Mouse (Mus musculus) kidney, postnatal 36 days (tissue): ENCODE measurements at regions not wholly inside any gene's neighbourhood (a gene's known extent, or its start where the extent isn't known, plus 50 kb on each side); places are given as distances from the start of the nearest gene placed in this dataset.
A peak's percentile ranks its signal among the peaks of the same experiment; 100 is the strongest.

Experiments
- DNase-seq, 2 experiments: peaks; one replicate each; pipeline ENCODE4 v3.0.0; 2021 to 2022; ENCODE audit warnings: mixed read lengths in 2 of 2

DNA sequence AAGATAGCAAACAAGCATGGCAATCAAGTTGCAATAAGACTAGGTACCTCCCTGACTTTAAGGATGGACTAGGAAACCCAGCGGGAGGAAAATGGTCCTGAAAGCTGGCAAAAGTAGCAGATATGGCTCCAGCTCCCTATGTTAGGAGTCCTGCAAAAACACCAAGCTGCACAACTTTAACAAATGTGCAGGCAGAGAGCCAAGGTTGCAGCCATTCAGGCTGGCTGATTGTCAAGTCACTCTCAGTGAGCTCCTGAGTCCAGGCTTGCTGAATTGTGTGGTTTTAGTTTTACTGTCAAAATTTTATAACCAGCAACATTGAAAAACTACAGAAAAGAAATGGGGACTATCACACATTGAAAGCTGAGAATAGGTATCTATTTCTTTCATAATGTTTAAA is 1122.8 kb upstream of the Slc10a2 start:
- DNase-seq = no peak

DNA sequence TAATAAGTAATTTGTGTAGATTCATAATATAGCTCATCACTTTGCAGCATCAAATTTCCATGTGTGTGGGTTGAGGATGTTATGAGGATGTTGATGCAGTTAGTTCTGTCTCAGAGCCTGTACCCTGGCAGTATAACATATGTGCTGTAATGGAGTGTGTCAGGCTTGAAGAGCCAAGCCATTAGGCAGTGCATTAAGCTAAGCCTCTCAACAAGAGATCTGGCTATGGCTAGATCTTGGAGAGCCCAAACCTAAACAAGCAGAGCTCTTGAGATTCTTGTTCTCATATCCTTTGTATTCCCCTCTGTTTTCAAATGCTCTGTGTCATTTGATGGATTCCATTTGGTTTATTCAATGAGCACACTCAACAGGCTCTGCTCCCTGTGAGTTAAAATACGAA is 1120.0 kb upstream of the Slc10a2 start:
- no peak for DNase-seq

DNA sequence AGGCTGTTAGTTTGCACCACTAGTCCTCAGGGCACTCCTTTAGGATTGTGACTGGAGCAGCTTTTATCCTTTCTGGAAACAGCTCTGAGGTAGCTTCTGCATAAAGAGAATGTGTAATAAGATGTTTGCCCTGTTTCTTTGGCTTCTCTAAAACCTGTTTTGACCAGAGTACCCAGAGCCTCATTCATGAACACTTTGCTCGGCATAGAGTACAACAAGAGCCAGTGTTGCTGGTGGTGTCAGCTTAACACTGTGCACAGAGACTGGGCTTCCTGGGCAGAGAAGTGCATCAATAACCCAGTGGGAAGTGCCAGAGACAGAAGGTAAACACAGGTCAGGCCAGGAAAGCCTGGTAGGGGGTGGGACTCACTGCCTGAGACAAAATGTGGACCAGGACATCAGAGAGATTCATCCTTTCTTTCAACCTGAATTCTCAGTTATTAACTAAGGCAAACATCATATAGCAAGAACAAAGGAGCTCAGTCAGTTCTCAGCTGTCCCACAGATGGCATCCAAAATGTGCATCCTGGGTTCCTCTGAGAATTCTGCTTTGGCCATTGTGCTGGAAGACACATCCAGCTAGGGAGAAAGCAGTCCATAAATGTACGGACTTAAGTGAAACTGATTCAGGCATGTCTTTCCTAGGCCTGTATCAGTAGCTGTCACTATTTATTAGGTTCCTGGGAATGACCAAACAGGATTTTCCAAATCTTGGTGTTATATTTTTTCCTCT is 1102.6 kb upstream of the Slc10a2 start:
- DNase-seq = no peak

- DNase-seq = no peak
These were observed 1099.0 kb upstream of the Slc10a2 start for GRCm38 (mm10) chr8:6204051-6204745.

DNA sequence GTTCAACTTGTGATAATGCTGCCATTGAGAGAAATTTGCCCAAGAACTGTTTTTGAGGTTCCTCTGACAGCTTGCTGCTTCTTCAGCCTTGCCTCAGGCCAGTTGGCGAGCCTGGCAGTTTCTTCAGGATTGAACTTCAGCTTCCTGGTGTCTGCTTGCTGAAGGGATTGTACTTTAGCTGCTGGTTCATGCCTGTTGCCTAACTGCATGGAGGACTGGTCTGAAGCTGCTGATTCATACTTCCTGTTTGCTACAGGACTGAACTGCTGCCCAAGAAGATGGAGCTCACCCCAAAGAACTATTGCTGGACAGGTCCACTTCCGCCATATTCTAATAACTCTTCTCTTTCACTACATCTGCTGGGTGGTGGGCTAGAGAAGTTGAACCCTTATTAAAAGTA is 1086.3 kb upstream of the Slc10a2 start:
- DNase-seq = no peak

- no peak for DNase-seq
These were observed 1083.3 kb upstream of the Slc10a2 start for GRCm38 (mm10) chr8:6188422-6188821.

- no peak for DNase-seq
These were observed 1081.4 kb upstream of the Slc10a2 start for GRCm38 (mm10) chr8:6186561-6186960.

DNA sequence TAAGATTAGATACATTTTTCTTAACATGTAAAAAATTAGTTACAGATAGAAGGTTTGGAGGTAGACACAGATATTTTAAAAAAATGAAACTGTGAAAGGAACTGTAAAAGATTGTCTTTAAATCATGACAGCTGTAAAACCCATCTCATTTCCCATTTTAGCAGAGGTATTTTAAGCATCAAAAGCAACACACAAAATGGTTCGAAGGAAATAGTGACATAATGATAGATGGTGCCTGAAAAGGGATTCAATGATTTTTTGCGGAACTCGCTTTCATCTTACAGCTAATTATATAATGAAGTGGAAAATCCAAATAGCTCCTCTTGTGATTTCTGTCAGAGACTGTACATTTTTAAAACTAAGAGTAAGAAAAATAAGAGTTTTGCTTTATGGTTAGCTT is 1074.5 kb upstream of the Slc10a2 start:
- DNase-seq = no peak

DNA sequence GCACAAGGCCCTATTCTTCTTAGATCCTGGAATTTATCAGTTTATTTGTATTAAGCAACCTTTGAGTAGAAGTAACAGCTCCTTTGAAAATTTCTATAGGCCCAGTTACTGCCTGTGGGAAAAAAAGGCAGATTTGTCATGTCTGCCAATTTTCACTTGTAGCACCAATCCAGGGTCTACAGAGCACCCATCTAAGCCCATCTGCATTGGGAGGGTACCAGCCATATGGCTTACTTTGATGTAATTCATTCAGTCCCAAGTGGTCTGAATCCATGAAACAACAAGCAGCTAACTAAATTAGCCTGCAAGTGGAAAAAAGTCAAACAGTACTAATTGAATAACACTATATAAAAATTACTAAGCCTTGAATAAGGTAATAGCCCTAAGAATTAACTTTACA is 1061.3 kb upstream of the Slc10a2 start:
- DNase-seq = no peak

GRCm38 (mm10) chr8:6165230-6165629 is 1060.1 kb upstream of the Slc10a2 start:
- DNase-seq = no peak

GRCm38 (mm10) chr8:6164758-6165157 is 1059.6 kb upstream of the Slc10a2 start:
- DNase-seq = no peak

- DNase-seq = no peak
These were observed 1039.4 kb upstream of the Slc10a2 start for GRCm38 (mm10) chr8:6144588-6144987.

DNA sequence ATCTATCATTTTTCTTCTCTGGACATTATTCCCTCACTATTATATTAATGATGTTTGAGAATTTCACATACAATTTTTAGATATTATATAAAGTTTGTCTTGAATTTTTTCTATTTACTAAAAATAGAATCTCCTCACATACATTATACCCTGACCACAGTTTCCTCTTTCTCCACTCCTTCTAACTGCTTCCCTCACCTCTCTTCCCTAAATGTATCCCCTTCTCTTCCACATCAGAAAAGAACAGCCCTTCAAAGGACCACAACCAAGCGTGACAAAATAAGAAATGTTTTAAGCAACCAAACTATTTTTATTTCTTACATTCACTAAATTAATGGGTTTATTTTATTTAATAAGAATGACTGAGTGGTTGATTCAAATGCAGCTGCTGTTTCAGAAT is 1034.9 kb upstream of the Slc10a2 start:
- no peak for DNase-seq

GRCm38 (mm10) chr8:6139171-6139570 is 1034.0 kb upstream of the Slc10a2 start:
- DNase-seq = no peak

GRCm38 (mm10) chr8:6132243-6132751 is 1027.1 kb upstream of the Slc10a2 start:
- no peak for DNase-seq

DNA sequence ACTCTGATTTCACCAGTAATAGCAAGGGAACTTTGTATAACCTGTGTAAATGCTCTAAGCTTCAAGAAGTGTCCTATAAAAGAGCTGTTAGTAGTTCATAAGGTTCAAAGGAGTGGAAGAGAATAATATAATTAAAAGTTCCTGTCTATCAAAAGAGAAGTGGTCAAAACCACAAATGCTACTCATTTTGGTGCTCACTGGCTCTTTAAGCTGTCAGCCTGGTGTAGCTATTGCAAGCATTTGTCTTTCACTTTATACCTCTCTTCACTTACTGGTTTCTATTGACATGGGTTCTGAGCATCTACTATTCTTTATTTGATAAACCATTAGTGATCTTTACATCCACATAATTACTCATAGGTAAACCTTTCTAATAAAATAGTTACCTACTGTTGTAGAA is 1020.1 kb upstream of the Slc10a2 start:
- DNase-seq = no peak

DNA sequence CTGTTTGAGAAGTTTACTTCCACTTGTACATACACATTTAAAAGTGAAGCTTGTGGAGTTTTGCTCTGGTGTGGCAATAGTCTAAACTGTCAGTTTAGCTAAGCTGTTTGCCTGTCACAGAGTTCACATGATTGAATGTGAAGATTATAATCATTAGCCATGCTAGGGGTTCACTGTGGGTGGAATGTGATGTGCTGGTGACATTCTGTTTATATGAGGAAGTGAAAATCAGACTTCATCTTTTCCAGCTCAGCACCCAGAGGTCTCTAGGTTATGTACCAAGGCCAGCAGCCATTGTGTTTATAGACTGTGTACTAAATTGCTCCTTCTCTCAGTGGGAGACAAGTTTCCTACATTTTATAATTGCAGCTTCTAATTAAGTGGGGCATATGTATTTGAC is 1014.4 kb upstream of the Slc10a2 start:
- no peak for DNase-seq

DNA sequence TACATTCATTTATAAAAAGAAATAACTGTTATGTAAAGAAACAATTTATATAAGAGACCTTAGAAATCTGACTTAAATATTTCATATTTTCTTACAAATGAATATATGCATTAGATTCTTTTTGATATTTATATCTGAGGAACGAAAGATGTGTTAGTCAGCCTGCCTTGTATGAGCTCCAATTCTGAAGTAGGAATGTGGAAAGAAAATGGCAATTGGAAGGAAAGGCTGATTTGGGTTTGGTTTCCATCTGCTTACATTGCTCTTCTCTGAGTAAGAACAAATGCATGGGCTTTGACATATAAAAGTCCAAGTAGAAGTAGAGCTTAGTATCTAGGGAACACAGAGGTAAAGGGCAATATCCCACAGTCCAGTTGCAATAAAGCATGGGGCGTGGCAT is 1006.2 kb upstream of the Slc10a2 start:
- DNase-seq = no peak

DNA sequence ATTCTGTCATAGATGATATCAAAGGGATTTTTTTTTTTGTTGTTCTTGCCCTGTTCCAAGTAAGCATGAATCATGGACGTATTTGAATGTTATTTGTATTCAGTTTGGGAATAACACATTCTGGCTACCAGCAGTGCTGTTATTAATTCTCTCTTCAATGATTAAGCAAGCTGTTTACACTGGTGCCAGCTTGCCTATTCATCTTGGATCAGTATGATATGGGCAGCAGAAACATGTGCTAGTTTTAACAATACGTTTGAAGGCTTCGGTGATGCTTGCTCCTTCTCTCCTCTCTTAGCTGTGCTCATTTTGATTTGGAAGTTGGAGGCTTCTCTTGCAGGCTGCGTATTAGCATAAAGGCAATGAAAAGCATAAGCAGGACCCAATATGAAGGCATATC is 984.9 kb upstream of the Slc10a2 start:
- DNase-seq = no peak

DNA sequence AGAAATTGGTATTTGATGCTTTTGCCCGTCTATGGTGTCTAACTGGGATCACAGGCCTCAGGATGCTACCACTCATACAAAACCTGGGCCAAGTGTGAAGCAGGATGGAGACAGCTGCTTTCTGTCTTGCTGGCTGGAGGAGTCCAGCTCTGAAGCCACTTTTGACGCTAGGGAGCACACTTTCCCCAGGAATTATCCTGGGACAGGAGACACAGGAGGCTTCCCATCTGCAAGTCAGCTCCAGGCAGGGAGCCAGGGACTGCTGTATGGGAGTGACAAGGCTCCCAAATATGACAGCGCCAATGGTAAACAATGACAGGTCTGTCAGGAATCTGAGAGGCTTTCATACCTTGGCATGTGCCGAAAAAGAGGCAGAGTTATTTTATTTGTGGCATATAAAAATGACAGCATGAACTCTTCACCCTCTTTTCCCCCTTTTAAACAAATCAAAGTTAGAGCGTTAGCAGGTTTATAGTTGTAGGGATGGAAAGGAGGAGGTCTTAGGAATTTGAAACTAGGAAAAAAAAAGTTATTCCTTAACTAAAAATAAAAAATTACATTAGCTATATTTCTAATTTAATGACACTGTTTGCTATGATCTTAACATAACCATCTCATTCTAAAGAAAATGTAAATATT is 938.9 kb upstream of the Slc10a2 start:
- peak; percentile 4 to 32 for DNase-seq

GRCm38 (mm10) chr8:6012206-6012605 is 907.1 kb upstream of the Slc10a2 start:
- no peak for DNase-seq

GRCm38 (mm10) chr8:6011182-6011581 is 906.0 kb upstream of the Slc10a2 start:
- no peak for DNase-seq

DNA sequence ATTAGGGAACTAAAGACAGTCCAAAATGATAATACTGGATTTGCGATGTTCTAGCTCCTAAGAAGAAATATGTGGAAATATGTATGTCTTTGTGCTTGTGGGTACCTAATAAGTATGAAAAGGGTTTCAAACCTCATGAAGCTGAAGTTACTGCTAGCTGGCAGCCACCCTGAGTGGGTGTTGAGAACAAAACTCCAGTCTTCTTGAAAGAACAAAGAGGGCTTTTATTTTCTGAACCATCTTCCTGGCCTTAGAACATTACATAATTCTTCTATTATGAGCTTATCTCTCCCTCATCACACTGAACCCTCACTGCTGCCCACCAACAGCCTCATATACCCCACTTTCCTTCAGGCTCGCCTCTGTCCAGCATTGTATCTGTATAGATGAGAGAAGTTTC is 905.6 kb upstream of the Slc10a2 start:
- DNase-seq = no peak

- no peak for DNase-seq
These were observed 897.5 kb upstream of the Slc10a2 start for GRCm38 (mm10) chr8:6002612-6003011.
